Mouse (Mus musculus): ENCODE results near the gene Naa25. TPM values are rescaled to one million over a fixed set of nuclear protein-coding genes. Genes with fewer than 3 reads are reported as not detected.
"Not testable (repeated sequence)": the region's sequence is repeated elsewhere in the genome, so short reads cannot be mapped to it uniquely, and the experiment has no call there.

The Naa25 gene
- 47.3 and 50.7 TPM in 2 replicates for polyA plus RNA-seq (2016; fragmentation: Nextera tagmentation; extraction: Ambion mirVana)

GRCm38 (mm10) chr5:121397187-121398145 is at the start of gene Naa25:
Naa25 (plus strand) TSS chr5:121397936.
- DNase-seq (ENCODE audit: low spot score), result peak; percentile 97
- WGBS, result 10% methylated on average over 53 of the region's 53 CpGs
- Histone ChIP-seq H3K27ac (peak within 1 kb of the TSS; percentile 93), H3K36me3 (peaks cover 17% of the 10 kb centered on the region), H3K9me3 (no peaks in the 10 kb centered on the region), H3K4me3 (peak within 1 kb of the TSS; percentile 98), H3K4me1 (peaks cover 20% of the 10 kb centered on the region), H3K27me3 (ENCODE audit: insufficient read depth, poor library complexity, severe bottlenecking) (no peaks in the 10 kb centered on the region)

GRCm38 (mm10) chr5:121359229-121359628 is 38.5 kb upstream of the Naa25 start:
- no peaks in the 10 kb centered on the region for H3K9me3 ChIP-seq
- no peak for DNase-seq (ENCODE audit: low spot score)
- WGBS, result 40% methylated on average over 9 of the region's 9 CpGs
- peaks cover 17% of the 10 kb centered on the region for H3K4me1 ChIP-seq
- peaks cover 98% of the 10 kb centered on the region for H3K36me3 ChIP-seq
- no peak overlapping the region for H3K4me3 ChIP-seq
- 0 out of 2 replicates have a peak, but pooled peaks cover 4% of the 10 kb centered on the region for H3K27me3 ChIP-seq (ENCODE audit: insufficient read depth, poor library complexity, severe bottlenecking)
- no peak overlapping the region for H3K27ac ChIP-seq

GRCm38 (mm10) chr5:121361696-121362095 is 36.0 kb upstream of the Naa25 start:
- 91% methylated on average over 5 of the region's 5 CpGs for WGBS
- Histone ChIP-seq H3K4me1 (peaks cover 17% of the 10 kb centered on the region), H3K36me3 (peaks cover 97% of the 10 kb centered on the region), H3K4me3 (no peak overlapping the region), H3K27ac (no peak overlapping the region), H3K9me3 (no peaks in the 10 kb centered on the region), H3K27me3 (ENCODE audit: insufficient read depth, poor library complexity, severe bottlenecking) (0 out of 2 replicates have a peak, but pooled peaks cover 4% of the 10 kb centered on the region)
- DNase-seq (ENCODE audit: low spot score), result no peak

- Histone ChIP-seq H3K4me1 (peaks cover 15% of the 10 kb centered on the region), H3K27me3 (ENCODE audit: insufficient read depth, poor library complexity, severe bottlenecking) (0 out of 2 replicates have a peak, but pooled peaks cover 4% of the 10 kb centered on the region), H3K9me3 (no peaks in the 10 kb centered on the region), H3K4me3 (no peak overlapping the region), H3K36me3 (peaks cover 98% of the 10 kb centered on the region), H3K27ac (no peak overlapping the region)
- no peak for DNase-seq (ENCODE audit: low spot score)
- 87% methylated on average over 7 of the region's 7 CpGs for WGBS
Observed at GRCm38 (mm10) chr5:121363441-121363840, 34.3 kb upstream of the Naa25 start.

GRCm38 (mm10) chr5:121366449-121367225 is 31.1 kb upstream of the Naa25 start:
- no peaks in the 10 kb centered on the region for H3K9me3 ChIP-seq
- peaks cover 92% of the 10 kb centered on the region for H3K36me3 ChIP-seq
- DNase-seq (ENCODE audit: low spot score), result no peak
- H3K4me1 ChIP-seq, result 0 out of 2 replicates have a peak, but pooled peaks cover 4% of the 10 kb centered on the region
- WGBS, result 84% methylated on average over 16 of the region's 16 CpGs
- H3K27ac ChIP-seq, result no peak overlapping the region
- H3K4me3 ChIP-seq, result no peak overlapping the region
- H3K27me3 ChIP-seq (ENCODE audit: insufficient read depth, poor library complexity, severe bottlenecking), result no peaks in the 10 kb centered on the region

- WGBS, result 83% methylated on average over 4 of the region's 4 CpGs
- peaks cover 92% of the 10 kb centered on the region for H3K36me3 ChIP-seq
- DNase-seq (ENCODE audit: low spot score), result no peak
Observed at GRCm38 (mm10) chr5:121367255-121367654, 30.5 kb upstream of the Naa25 start.

GRCm38 (mm10) chr5:121371712-121372111 is 26.0 kb upstream of the Naa25 start:
- no peak overlapping the region for H3K27ac ChIP-seq
- no peak overlapping the region for H3K4me3 ChIP-seq
- 92% methylated on average over 6 of the region's 6 CpGs for WGBS
- peaks cover 89% of the 10 kb centered on the region for H3K36me3 ChIP-seq
- no peaks in the 10 kb centered on the region for H3K4me1 ChIP-seq
- no peak for DNase-seq (ENCODE audit: low spot score)
- no peaks in the 10 kb centered on the region for H3K27me3 ChIP-seq (ENCODE audit: insufficient read depth, poor library complexity, severe bottlenecking)
- H3K9me3 ChIP-seq, result no peaks in the 10 kb centered on the region

More at GRCm38 (mm10) chr5:121367255-121367654, 30.5 kb upstream of the Naa25 start:
- Histone ChIP-seq H3K27ac (no peak overlapping the region; the same call in 1 of the 2 replicates), H3K4me1 (no peaks in the 10 kb centered on the region), H3K27me3 (ENCODE audit: insufficient read depth, poor library complexity, severe bottlenecking) (no peaks in the 10 kb centered on the region), H3K9me3 (no peaks in the 10 kb centered on the region), H3K4me3 (no peak overlapping the region)

GRCm38 (mm10) chr5:121374790-121375189 is 22.9 kb upstream of the Naa25 start:
- WGBS, result 91% methylated on average over 3 of the region's 3 CpGs
- DNase-seq (ENCODE audit: low spot score), result no peak
- Histone ChIP-seq H3K27me3 (ENCODE audit: insufficient read depth, poor library complexity, severe bottlenecking) (no peaks in the 10 kb centered on the region), H3K9me3 (no peaks in the 10 kb centered on the region), H3K27ac (no peak overlapping the region), H3K36me3 (peaks cover 89% of the 10 kb centered on the region), H3K4me1 (no peaks in the 10 kb centered on the region), H3K4me3 (no peak overlapping the region)

GRCm38 (mm10) chr5:121376972-121377371 is 20.8 kb upstream of the Naa25 start:
- DNase-seq (ENCODE audit: low spot score); H3K27me3 ChIP-seq (ENCODE audit: insufficient read depth, poor library complexity, severe bottlenecking); H3K4me3 ChIP-seq; H3K9me3 ChIP-seq; H3K4me1 ChIP-seq; H3K27ac ChIP-seq: not testable (repeated sequence)
- WGBS, result 70% methylated on average over 5 of the region's 5 CpGs
- H3K36me3 ChIP-seq, result peaks cover 93% of the 10 kb centered on the region

- Histone ChIP-seq H3K27ac (no peak overlapping the region), H3K4me1 (no peaks in the 10 kb centered on the region), H3K36me3 (peaks cover 88% of the 10 kb centered on the region), H3K4me3 (no peak overlapping the region), H3K9me3 (no peaks in the 10 kb centered on the region; the same call in 1 of the 2 replicates), H3K27me3 (ENCODE audit: insufficient read depth, poor library complexity, severe bottlenecking) (no peaks in the 10 kb centered on the region)
- DNase-seq (ENCODE audit: low spot score), result no peak
- 91% methylated on average over 13 of the region's 13 CpGs for WGBS
Observed at GRCm38 (mm10) chr5:121378678-121379256, 19.0 kb upstream of the Naa25 start.

GRCm38 (mm10) chr5:121380692-121381091 is 17.0 kb upstream of the Naa25 start:
- Histone ChIP-seq H3K27ac (no peak overlapping the region), H3K9me3 (no peaks in the 10 kb centered on the region; the same call in 1 of the 2 replicates), H3K4me1 (peaks cover 3% of the 10 kb centered on the region; the same call in 1 of the 2 replicates), H3K36me3 (peaks cover 72% of the 10 kb centered on the region), H3K4me3 (no peak overlapping the region), H3K27me3 (ENCODE audit: insufficient read depth, poor library complexity, severe bottlenecking) (no peaks in the 10 kb centered on the region)
- no peak for DNase-seq (ENCODE audit: low spot score)
- WGBS, result 96% methylated on average over 2 of the region's 2 CpGs
